Mouse (Mus musculus): Measurements from ENCODE around the gene Sag. TPM values are rescaled to one million over a fixed set of nuclear protein-coding genes. Genes with fewer than 3 reads are reported as not detected.

The Sag gene
- polyA plus RNA-seq, 1 experiment from 2014 or later: 0.82 TPM

GRCm38 (mm10) chr1:87855522-87855921 lies 52.0 kb downstream of the Sag start:
- no peak for ATAC-seq (ENCODE audit: extremely low read depth, insufficient number of reproducible peaks, low FRiP score, low TSS enrichment)
- peaks cover 53% of the 10 kb centered on the region for H3K4me1 ChIP-seq
- H3K9me3 ChIP-seq: no peaks in the 10 kb centered on the region
- peak overlapping the region; percentile 99; the same call in 1 of the 2 replicates for H3K4me3 ChIP-seq
- H3K27ac ChIP-seq (replicated peaks): no peak overlapping the region
- H3K9ac ChIP-seq: no peak overlapping the region
- no peak overlapping the region for H3K4me2 ChIP-seq
- H3K27me3 ChIP-seq (replicated peaks): no peaks in the 10 kb centered on the region
- 85% methylated on average over 1 of the region's 1 CpGs for WGBS
- H3K36me3 ChIP-seq: no peaks in the 10 kb centered on the region

DNA sequence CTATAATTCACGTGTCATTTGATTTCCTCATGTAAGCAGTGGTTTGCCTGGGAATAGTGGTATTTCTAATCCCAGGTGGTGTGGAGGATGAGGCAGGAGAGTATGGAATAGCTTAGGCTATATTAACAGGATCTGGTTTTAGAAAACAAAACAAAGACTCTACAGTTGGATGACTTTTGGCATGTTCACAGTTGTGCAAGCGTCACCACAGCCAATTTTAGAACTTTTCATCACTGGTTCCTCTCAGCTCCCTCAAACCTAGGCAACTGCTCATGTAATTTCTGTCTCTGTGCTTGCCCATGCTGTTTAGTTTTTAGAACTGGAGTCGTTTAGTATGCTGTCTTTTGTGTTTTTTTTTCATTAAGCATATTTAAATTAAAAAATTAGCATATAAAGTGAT lies 53.3 kb downstream of the Sag start:
- no peak overlapping the region for H3K4me2 ChIP-seq
- ATAC-seq (ENCODE audit: extremely low read depth, insufficient number of reproducible peaks, low FRiP score, low TSS enrichment): no peak
- no peak overlapping the region for H3K9ac ChIP-seq
- peaks cover 56% of the 10 kb centered on the region for H3K4me1 ChIP-seq
- H3K27ac ChIP-seq (replicated peaks): no peak overlapping the region
- 62% methylated on average over 3 of the region's 3 CpGs for WGBS
- no peaks in the 10 kb centered on the region for H3K9me3 ChIP-seq
- H3K36me3 ChIP-seq: no peaks in the 10 kb centered on the region
- H3K4me3 ChIP-seq: no peak overlapping the region
- H3K27me3 ChIP-seq (replicated peaks): no peaks in the 10 kb centered on the region

DNA sequence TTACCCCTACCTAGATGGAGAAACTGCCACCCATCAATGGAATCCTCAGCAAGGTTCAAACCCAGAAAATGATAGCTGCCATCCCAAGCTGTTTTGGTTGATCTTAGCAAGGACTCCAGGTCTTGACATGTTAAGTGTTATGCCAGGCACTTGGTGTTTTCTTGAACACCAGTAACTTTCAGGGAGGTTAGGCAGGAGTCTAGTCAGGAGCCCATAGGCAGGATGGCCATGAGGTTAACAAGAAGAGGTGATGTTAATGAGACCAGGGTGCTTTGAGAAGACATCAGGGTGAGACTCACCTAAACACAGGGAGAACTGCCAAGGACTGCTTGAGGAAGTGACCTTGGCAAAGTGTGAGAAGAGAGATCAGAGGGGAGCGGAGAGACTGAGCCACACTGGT lies 54.6 kb downstream of the Sag start:
- Histone ChIP-seq H3K36me3 (no peaks in the 10 kb centered on the region), H3K4me1 (peaks cover 63% of the 10 kb centered on the region), H3K4me3 (no peak overlapping the region), H3K27ac (replicated peaks) (no peak overlapping the region), H3K4me2 (no peak overlapping the region), H3K9ac (no peak overlapping the region), H3K27me3 (replicated peaks) (no peaks in the 10 kb centered on the region), H3K9me3 (no peaks in the 10 kb centered on the region)
- ATAC-seq (ENCODE audit: extremely low read depth, insufficient number of reproducible peaks, low FRiP score, low TSS enrichment): no peak
- WGBS: 67% methylated on average over 1 of the region's 1 CpGs

DNA sequence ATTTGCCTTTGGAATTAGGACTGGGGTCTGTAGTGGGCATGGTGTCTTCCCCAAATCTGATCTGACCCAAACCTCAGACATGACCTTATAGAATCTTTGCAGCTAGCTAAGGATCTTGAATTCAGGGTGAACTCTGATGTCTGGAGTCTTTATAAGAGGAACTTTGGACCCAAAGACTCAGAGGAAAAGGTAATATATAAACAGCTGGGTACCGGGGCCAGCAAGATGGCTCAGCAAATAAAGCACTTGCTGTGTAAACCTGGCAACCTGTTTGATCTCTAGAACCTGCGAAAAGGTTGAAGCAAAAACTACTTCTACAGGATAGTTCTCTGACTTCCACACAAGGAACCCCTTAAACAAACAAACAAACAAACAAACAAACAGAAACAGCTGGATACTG lies 55.0 kb downstream of the Sag start:
- Histone ChIP-seq H3K4me2 (no peak overlapping the region), H3K9ac (no peak overlapping the region), H3K9me3 (no peaks in the 10 kb centered on the region), H3K36me3 (no peaks in the 10 kb centered on the region), H3K4me1 (peaks cover 68% of the 10 kb centered on the region), H3K27ac (replicated peaks) (no peak overlapping the region), H3K27me3 (replicated peaks) (no peaks in the 10 kb centered on the region), H3K4me3 (no peak overlapping the region)
- WGBS: 84% methylated on average over 2 of the region's 2 CpGs
- no peak for ATAC-seq (ENCODE audit: extremely low read depth, insufficient number of reproducible peaks, low FRiP score, low TSS enrichment)

DNA sequence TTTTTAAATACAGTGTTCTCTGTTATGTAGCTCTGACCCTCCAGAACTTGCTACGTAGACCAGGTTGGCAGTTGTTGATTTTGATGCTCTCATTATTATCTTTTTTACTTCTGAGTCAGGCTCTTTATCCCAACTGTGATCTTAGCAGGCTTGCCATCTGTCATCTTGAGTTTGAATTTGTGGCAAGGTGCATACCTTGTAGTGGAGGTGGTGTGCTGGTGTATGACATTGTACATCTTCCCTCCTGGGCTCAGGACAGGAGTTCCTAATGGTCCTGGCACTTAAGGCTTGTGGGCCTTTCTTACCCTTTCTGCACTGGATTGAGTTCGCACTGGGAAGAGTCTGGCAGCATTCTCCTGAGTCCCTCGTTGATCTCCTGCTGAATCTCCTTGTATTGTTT lies 60.1 kb downstream of the Sag start:
- H3K36me3 ChIP-seq: no peaks in the 10 kb centered on the region
- H3K9me3 ChIP-seq: no peaks in the 10 kb centered on the region
- H3K9ac ChIP-seq: no peak overlapping the region
- WGBS: 72% methylated on average over 3 of the region's 3 CpGs
- H3K4me2 ChIP-seq: no peak overlapping the region
- H3K4me1 ChIP-seq: peaks cover 68% of the 10 kb centered on the region
- no peaks in the 10 kb centered on the region for H3K27me3 ChIP-seq (replicated peaks)
- no peak for ATAC-seq (ENCODE audit: extremely low read depth, insufficient number of reproducible peaks, low FRiP score, low TSS enrichment)
- H3K27ac ChIP-seq (replicated peaks): no peak overlapping the region
- H3K4me3 ChIP-seq: no peak overlapping the region

GRCm38 (mm10) chr1:87864889-87865288 lies 61.4 kb downstream of the Sag start:
- Histone ChIP-seq H3K4me2 (no peak overlapping the region), H3K9me3 (no peaks in the 10 kb centered on the region), H3K4me1 (peaks cover 57% of the 10 kb centered on the region), H3K4me3 (no peak overlapping the region), H3K27me3 (replicated peaks) (no peaks in the 10 kb centered on the region), H3K27ac (replicated peaks) (no peak overlapping the region), H3K9ac (no peak overlapping the region), H3K36me3 (no peaks in the 10 kb centered on the region)
- ATAC-seq (ENCODE audit: extremely low read depth, insufficient number of reproducible peaks, low FRiP score, low TSS enrichment): no peak

DNA sequence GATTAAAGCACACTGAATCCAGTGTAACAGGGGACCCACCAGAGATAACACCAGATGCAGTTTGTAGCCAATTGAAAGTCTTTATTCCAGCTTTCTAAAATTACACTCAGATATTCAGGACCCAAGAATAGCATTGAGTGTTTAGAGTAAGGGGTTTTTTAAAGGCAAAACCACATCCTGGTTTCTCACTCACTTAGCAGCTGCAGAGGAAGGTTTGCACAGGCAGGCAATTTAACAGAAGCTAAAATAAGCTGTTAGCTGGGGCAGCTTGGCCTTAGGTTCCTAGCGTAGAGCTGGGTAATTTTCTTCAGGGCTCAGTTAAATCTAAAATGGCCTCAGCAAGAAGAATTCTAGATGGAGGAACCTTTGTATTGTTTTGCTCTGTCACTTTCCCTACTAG lies 63.2 kb downstream of the Sag start:
- no peaks in the 10 kb centered on the region for H3K9me3 ChIP-seq

GRCm38 (mm10) chr1:87871546-87871945 lies 68.1 kb downstream of the Sag start:
- no peaks in the 10 kb centered on the region for H3K27me3 ChIP-seq (replicated peaks)
- no peaks in the 10 kb centered on the region for H3K9me3 ChIP-seq
- no peak for ATAC-seq (ENCODE audit: extremely low read depth, insufficient number of reproducible peaks, low FRiP score, low TSS enrichment)
- H3K9ac ChIP-seq: no peak overlapping the region
- peaks cover 63% of the 10 kb centered on the region for H3K4me1 ChIP-seq
- H3K4me2 ChIP-seq: no peak overlapping the region
- H3K27ac ChIP-seq (replicated peaks): peak overlapping the region; percentile 10; the same call in 1 of the 2 replicates
- no peak overlapping the region for H3K4me3 ChIP-seq
- H3K36me3 ChIP-seq: no peaks in the 10 kb centered on the region

More for the DNA sequence above, 63.2 kb downstream of the Sag start:
- H3K4me2 ChIP-seq: no peak overlapping the region
- peaks cover 71% of the 10 kb centered on the region for H3K4me1 ChIP-seq
- peak overlapping the region; percentile 71 for H3K27ac ChIP-seq (replicated peaks)
- H3K9ac ChIP-seq: no peak overlapping the region
- no peaks in the 10 kb centered on the region for H3K27me3 ChIP-seq (replicated peaks)
- no peak for ATAC-seq (ENCODE audit: extremely low read depth, insufficient number of reproducible peaks, low FRiP score, low TSS enrichment)
- WGBS: 39% methylated on average over 1 of the region's 1 CpGs
- H3K36me3 ChIP-seq: no peaks in the 10 kb centered on the region
- no peak overlapping the region for H3K4me3 ChIP-seq

- H3K4me3 ChIP-seq: no peak overlapping the region
- ATAC-seq (ENCODE audit: extremely low read depth, insufficient number of reproducible peaks, low FRiP score, low TSS enrichment): no peak
- no peaks in the 10 kb centered on the region for H3K27me3 ChIP-seq (replicated peaks)
- 0 out of 2 replicates have a peak overlapping the region, but pooled peaks have one; percentile 20 for H3K27ac ChIP-seq (replicated peaks)
- peaks cover 67% of the 10 kb centered on the region for H3K4me1 ChIP-seq
- H3K9me3 ChIP-seq: no peaks in the 10 kb centered on the region
- H3K4me2 ChIP-seq: no peak overlapping the region
- H3K9ac ChIP-seq: no peak overlapping the region
- no peaks in the 10 kb centered on the region for H3K36me3 ChIP-seq
These were observed 69.6 kb downstream of the Sag start for GRCm38 (mm10) chr1:87873081-87873480.

- Histone ChIP-seq H3K4me1 (peaks cover 87% of the 10 kb centered on the region), H3K27me3 (replicated peaks) (no peaks in the 10 kb centered on the region), H3K27ac (replicated peaks) (no peak overlapping the region), H3K9me3 (no peaks in the 10 kb centered on the region), H3K4me2 (no peak overlapping the region), H3K36me3 (no peaks in the 10 kb centered on the region), H3K4me3 (no peak overlapping the region), H3K9ac (no peak overlapping the region)
- WGBS: 77% methylated on average over 1 of the region's 1 CpGs
- no peak for ATAC-seq (ENCODE audit: extremely low read depth, insufficient number of reproducible peaks, low FRiP score, low TSS enrichment)
These were observed 72.6 kb downstream of the Sag start for GRCm38 (mm10) chr1:87876065-87876464.

GRCm38 (mm10) chr1:87877552-87878283 lies 74.2 kb downstream of the Sag start:
- H3K4me1 ChIP-seq: peaks cover 84% of the 10 kb centered on the region
- WGBS: 30% methylated on average over 9 of the region's 9 CpGs
- no peaks in the 10 kb centered on the region for H3K27me3 ChIP-seq (replicated peaks)
- peak overlapping the region; percentile 96 for H3K27ac ChIP-seq (replicated peaks)
- peaks cover 7% of the 10 kb centered on the region; the same call in 1 of the 2 replicates for H3K36me3 ChIP-seq
- ATAC-seq (ENCODE audit: extremely low read depth, insufficient number of reproducible peaks, low FRiP score, low TSS enrichment): no peak
- no peak overlapping the region for H3K4me3 ChIP-seq
- H3K9ac ChIP-seq: peak overlapping the region; percentile 42
- H3K9me3 ChIP-seq: no peaks in the 10 kb centered on the region
- peak overlapping the region; percentile 36 for H3K4me2 ChIP-seq

- H3K4me1 ChIP-seq: peaks cover 75% of the 10 kb centered on the region
- no peak for ATAC-seq (ENCODE audit: extremely low read depth, insufficient number of reproducible peaks, low FRiP score, low TSS enrichment)
- no peak overlapping the region for H3K9ac ChIP-seq
- H3K27me3 ChIP-seq (replicated peaks): no peaks in the 10 kb centered on the region
- no peak overlapping the region for H3K4me3 ChIP-seq
- peak overlapping the region; percentile 96 for H3K27ac ChIP-seq (replicated peaks)
- H3K9me3 ChIP-seq: no peaks in the 10 kb centered on the region
- 78% methylated on average over 3 of the region's 3 CpGs for WGBS
- peaks cover 20% of the 10 kb centered on the region for H3K36me3 ChIP-seq
- H3K4me2 ChIP-seq: no peak overlapping the region
These were observed 75.6 kb downstream of the Sag start for GRCm38 (mm10) chr1:87879034-87879433.

All from heart, embryonic 13.5 days (tissue).